Mouse (Mus musculus): Measurements from ENCODE around the gene Trip11. TPM values are rescaled to one million over a fixed set of nuclear protein-coding genes. Genes with fewer than 3 reads are reported as not detected.

Gene Trip11
- polyA plus RNA-seq, 1 experiment from 2014 or later, result 40.2 TPM

- no peaks in the 10 kb centered on the region for H3K27me3 ChIP-seq (ENCODE audit: control insufficient read depth, insufficient read depth, low read length)
- ATAC-seq (ENCODE audit: insufficient number of reproducible peaks, insufficient read depth, low FRiP score, low read depth), result no peak
- WGBS, result 91% methylated on average over 8 of the region's 8 CpGs
Measured at GRCm38 (mm10) chr12:101947986-101948385, 34.9 kb upstream of the Trip11 start.

GRCm38 (mm10) chr12:101937572-101937971 lies 24.5 kb upstream of the Trip11 start:
- Histone ChIP-seq H3K4me1 (ENCODE audit: control insufficient read depth, insufficient read depth, low read length) (no peaks in the 10 kb centered on the region), H3K36me3 (ENCODE audit: control insufficient read depth, insufficient read depth, low read length) (peaks cover 28% of the 10 kb centered on the region), H3K9ac (replicated peaks; ENCODE audit: low read depth, low read length) (no peak overlapping the region), H3K4me2 (replicated peaks; ENCODE audit: low read depth, low read length) (no peak overlapping the region), H3K4me3 (ENCODE audit: low read depth, low read length) (no peak overlapping the region), H3K27ac (ENCODE audit: low read length) (no peak overlapping the region), H3K9me3 (ENCODE audit: control insufficient read depth, low read depth, low read length) (no peaks in the 10 kb centered on the region), H3K27me3 (ENCODE audit: control insufficient read depth, insufficient read depth, low read length) (no peaks in the 10 kb centered on the region)
- 84% methylated on average over 7 of the region's 7 CpGs for WGBS
- no peak for ATAC-seq (ENCODE audit: insufficient number of reproducible peaks, insufficient read depth, low FRiP score, low read depth)

More at GRCm38 (mm10) chr12:101947986-101948385, 34.9 kb upstream of the Trip11 start:
- H3K36me3 ChIP-seq (ENCODE audit: control insufficient read depth, insufficient read depth, low read length), result peaks cover 4% of the 10 kb centered on the region; the same call in 1 of the 2 replicates
- no peak overlapping the region for H3K4me2 ChIP-seq (replicated peaks; ENCODE audit: low read depth, low read length)
- no peaks in the 10 kb centered on the region for H3K4me1 ChIP-seq (ENCODE audit: control insufficient read depth, insufficient read depth, low read length)
- H3K9me3 ChIP-seq (ENCODE audit: control insufficient read depth, low read depth, low read length), result no peaks in the 10 kb centered on the region
- no peak overlapping the region for H3K9ac ChIP-seq (replicated peaks; ENCODE audit: low read depth, low read length)
- no peak overlapping the region for H3K4me3 ChIP-seq (ENCODE audit: low read depth, low read length)
- no peak overlapping the region for H3K27ac ChIP-seq (ENCODE audit: low read length)

GRCm38 (mm10) chr12:101935223-101935622 lies 22.2 kb upstream of the Trip11 start:
- 96% methylated on average over 3 of the region's 3 CpGs for WGBS
- Histone ChIP-seq H3K27me3 (ENCODE audit: control insufficient read depth, insufficient read depth, low read length) (no peaks in the 10 kb centered on the region), H3K9me3 (ENCODE audit: control insufficient read depth, low read depth, low read length) (no peaks in the 10 kb centered on the region), H3K27ac (ENCODE audit: low read length) (no peak overlapping the region), H3K4me3 (ENCODE audit: low read depth, low read length) (no peak overlapping the region), H3K36me3 (ENCODE audit: control insufficient read depth, insufficient read depth, low read length) (peaks cover 25% of the 10 kb centered on the region), H3K4me1 (ENCODE audit: control insufficient read depth, insufficient read depth, low read length) (no peaks in the 10 kb centered on the region), H3K9ac (replicated peaks; ENCODE audit: low read depth, low read length) (no peak overlapping the region), H3K4me2 (replicated peaks; ENCODE audit: low read depth, low read length) (no peak overlapping the region)
- no peak for ATAC-seq (ENCODE audit: insufficient number of reproducible peaks, insufficient read depth, low FRiP score, low read depth)

- Histone ChIP-seq H3K9ac (replicated peaks; ENCODE audit: low read depth, low read length) (no peak overlapping the region), H3K9me3 (ENCODE audit: control insufficient read depth, low read depth, low read length) (no peaks in the 10 kb centered on the region), H3K27me3 (ENCODE audit: control insufficient read depth, insufficient read depth, low read length) (no peaks in the 10 kb centered on the region), H3K36me3 (ENCODE audit: control insufficient read depth, insufficient read depth, low read length) (peaks cover 30% of the 10 kb centered on the region), H3K27ac (ENCODE audit: low read length) (no peak overlapping the region), H3K4me2 (replicated peaks; ENCODE audit: low read depth, low read length) (no peak overlapping the region), H3K4me3 (ENCODE audit: low read depth, low read length) (no peak overlapping the region), H3K4me1 (ENCODE audit: control insufficient read depth, insufficient read depth, low read length) (no peaks in the 10 kb centered on the region)
- no peak for ATAC-seq (ENCODE audit: insufficient number of reproducible peaks, insufficient read depth, low FRiP score, low read depth)
- 80% methylated on average over 1 of the region's 1 CpGs for WGBS
Measured at GRCm38 (mm10) chr12:101928423-101928822, 15.4 kb upstream of the Trip11 start.

- H3K27ac ChIP-seq (ENCODE audit: low read length), result no peak overlapping the region
- WGBS, result 90% methylated on average over 6 of the region's 6 CpGs
- no peak for ATAC-seq (ENCODE audit: insufficient number of reproducible peaks, insufficient read depth, low FRiP score, low read depth)
- H3K4me3 ChIP-seq (ENCODE audit: low read depth, low read length), result no peak overlapping the region
- H3K4me1 ChIP-seq (ENCODE audit: control insufficient read depth, insufficient read depth, low read length), result no peaks in the 10 kb centered on the region
- H3K9me3 ChIP-seq (ENCODE audit: control insufficient read depth, low read depth, low read length), result no peaks in the 10 kb centered on the region
- no peak overlapping the region for H3K4me2 ChIP-seq (replicated peaks; ENCODE audit: low read depth, low read length)
- H3K36me3 ChIP-seq (ENCODE audit: control insufficient read depth, insufficient read depth, low read length), result peaks cover 11% of the 10 kb centered on the region; the same call in 1 of the 2 replicates
- H3K9ac ChIP-seq (replicated peaks; ENCODE audit: low read depth, low read length), result no peak overlapping the region
- no peaks in the 10 kb centered on the region for H3K27me3 ChIP-seq (ENCODE audit: control insufficient read depth, insufficient read depth, low read length)
Measured at GRCm38 (mm10) chr12:101922313-101922712, 9.2 kb upstream of the Trip11 start.

GRCm38 (mm10) chr12:101919847-101920246 lies 6.8 kb upstream of the Trip11 start:
- no peaks in the 10 kb centered on the region for H3K9me3 ChIP-seq (ENCODE audit: control insufficient read depth, low read depth, low read length)
- ATAC-seq (ENCODE audit: insufficient number of reproducible peaks, insufficient read depth, low FRiP score, low read depth), result no peak
- H3K36me3 ChIP-seq (ENCODE audit: control insufficient read depth, insufficient read depth, low read length), result peaks cover 7% of the 10 kb centered on the region; the same call in 1 of the 2 replicates
- no peaks in the 10 kb centered on the region for H3K27me3 ChIP-seq (ENCODE audit: control insufficient read depth, insufficient read depth, low read length)
- H3K4me1 ChIP-seq (ENCODE audit: control insufficient read depth, insufficient read depth, low read length), result no peaks in the 10 kb centered on the region
- H3K27ac ChIP-seq (ENCODE audit: low read length), result no peak overlapping the region
- WGBS, result 86% methylated on average over 3 of the region's 3 CpGs
- no peak overlapping the region for H3K4me3 ChIP-seq (ENCODE audit: low read depth, low read length)
- no peak overlapping the region for H3K9ac ChIP-seq (replicated peaks; ENCODE audit: low read depth, low read length)
- H3K4me2 ChIP-seq (replicated peaks; ENCODE audit: low read depth, low read length), result no peak overlapping the region

- H3K4me3 ChIP-seq (ENCODE audit: low read depth, low read length), result no peak overlapping the region
- no peak overlapping the region for H3K9ac ChIP-seq (replicated peaks; ENCODE audit: low read depth, low read length)
- no peaks in the 10 kb centered on the region for H3K27me3 ChIP-seq (ENCODE audit: control insufficient read depth, insufficient read depth, low read length)
- no peak overlapping the region for H3K4me2 ChIP-seq (replicated peaks; ENCODE audit: low read depth, low read length)
- ATAC-seq (ENCODE audit: insufficient number of reproducible peaks, insufficient read depth, low FRiP score, low read depth), result no peak
- no peaks in the 10 kb centered on the region for H3K9me3 ChIP-seq (ENCODE audit: control insufficient read depth, low read depth, low read length)
- H3K27ac ChIP-seq (ENCODE audit: low read length), result no peak overlapping the region
- 0 out of 2 replicates have a peak, but pooled peaks cover 1% of the 10 kb centered on the region for H3K36me3 ChIP-seq (ENCODE audit: control insufficient read depth, insufficient read depth, low read length)
- H3K4me1 ChIP-seq (ENCODE audit: control insufficient read depth, insufficient read depth, low read length), result no peaks in the 10 kb centered on the region
Measured at GRCm38 (mm10) chr12:101917165-101917564, 4.1 kb upstream of the Trip11 start.

DNA sequence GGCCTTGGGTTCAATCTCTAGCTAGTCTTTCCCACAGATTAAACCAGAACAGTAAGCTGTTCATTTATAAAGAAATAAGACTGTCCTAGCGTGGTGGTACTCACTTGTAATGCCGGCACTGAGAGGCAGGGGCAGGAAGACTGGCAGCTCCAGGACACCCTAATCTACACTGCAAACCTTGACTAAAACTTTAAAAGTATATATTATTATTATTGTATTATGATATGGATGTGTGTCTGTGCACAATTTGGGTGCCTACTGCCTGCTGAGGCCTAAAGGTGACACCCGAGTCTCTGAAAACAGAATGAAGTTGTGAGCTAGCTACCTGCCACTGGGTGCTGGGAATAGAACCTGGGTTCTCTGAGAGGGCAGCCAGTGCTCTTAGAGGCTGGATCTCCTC lies 1.7 kb downstream of the Trip11 start:
- Histone ChIP-seq H3K27ac (ENCODE audit: low read length) (no peak overlapping the region), H3K4me1 (ENCODE audit: control insufficient read depth, insufficient read depth, low read length) (peaks cover 10% of the 10 kb centered on the region; the same call in 1 of the 2 replicates), H3K9me3 (ENCODE audit: control insufficient read depth, low read depth, low read length) (no peaks in the 10 kb centered on the region), H3K36me3 (ENCODE audit: control insufficient read depth, insufficient read depth, low read length) (peaks cover 4% of the 10 kb centered on the region), H3K4me3 (ENCODE audit: low read depth, low read length) (peak overlapping the region; percentile 63), H3K9ac (replicated peaks; ENCODE audit: low read depth, low read length) (no peak overlapping the region), H3K4me2 (replicated peaks; ENCODE audit: low read depth, low read length) (peak overlapping the region; percentile 73), H3K27me3 (ENCODE audit: control insufficient read depth, insufficient read depth, low read length) (no peaks in the 10 kb centered on the region)
- WGBS, result 85% methylated on average over 3 of the region's 3 CpGs
- ATAC-seq (ENCODE audit: insufficient number of reproducible peaks, insufficient read depth, low FRiP score, low read depth), result no peak

GRCm38 (mm10) chr12:101910360-101910759 lies 2.7 kb downstream of the Trip11 start:
- no peaks in the 10 kb centered on the region for H3K27me3 ChIP-seq (ENCODE audit: control insufficient read depth, insufficient read depth, low read length)
- H3K4me2 ChIP-seq (replicated peaks; ENCODE audit: low read depth, low read length), result no peak overlapping the region
- WGBS, result 88% methylated on average over 6 of the region's 6 CpGs
- H3K9ac ChIP-seq (replicated peaks; ENCODE audit: low read depth, low read length), result no peak overlapping the region
- H3K9me3 ChIP-seq (ENCODE audit: control insufficient read depth, low read depth, low read length), result no peaks in the 10 kb centered on the region
- no peak for ATAC-seq (ENCODE audit: insufficient number of reproducible peaks, insufficient read depth, low FRiP score, low read depth)
- H3K4me1 ChIP-seq (ENCODE audit: control insufficient read depth, insufficient read depth, low read length), result peaks cover 10% of the 10 kb centered on the region; the same call in 1 of the 2 replicates
- H3K27ac ChIP-seq (ENCODE audit: low read length), result no peak overlapping the region
- H3K4me3 ChIP-seq (ENCODE audit: low read depth, low read length), result no peak overlapping the region
- H3K36me3 ChIP-seq (ENCODE audit: control insufficient read depth, insufficient read depth, low read length), result peaks cover 4% of the 10 kb centered on the region
